Mouse (Mus musculus) stomach, postnatal 0 days (tissue): ENCODE results near the gene Ubxn10. TPM values are rescaled to one million over a fixed set of nuclear protein-coding genes. Genes with fewer than 3 reads are reported as not detected.

Source experiments
- ATAC-seq: fragments of 200-750 bp; cut with Nextera tagmentation; 2 replicates; pipeline ENCODE4 v1.8.0; 2017; ENCODE audit not compliant: low FRiP score, low TSS enrichment
- DNase-seq: peaks from one replicate; pipeline ENCODE4 v3.0.0-alpha.2; 2016; ENCODE audit warnings: low spot score
- H3K27ac ChIP-seq: fragments of 300-500 bp; sonication (generic); replicated peaks from 2 replicates; pipeline ENCODE4 v1.5.1; 2014; ENCODE audit warnings: mild to moderate bottlenecking, control low read depth
- H3K27me3 ChIP-seq: fragments of 300-500 bp; sonication (generic); 2 replicates; pipeline ENCODE4 v1.6.1; 2014; ENCODE audit warnings: low read length; ENCODE audit not compliant: control insufficient read depth, insufficient read depth
- H3K36me3 ChIP-seq: fragments of 300-500 bp; sonication (generic); 2 replicates; pipeline ENCODE4 v1.6.1; 2014; ENCODE audit warnings: low read length, mixed read lengths; ENCODE audit not compliant: control insufficient read depth, insufficient read depth
- H3K4me1 ChIP-seq: fragments of 300-500 bp; sonication (generic); replicated peaks from 2 replicates; pipeline ENCODE4 v1.6.1; 2014; ENCODE audit warnings: antibody characterized with exemption; ENCODE audit not compliant: control insufficient read depth, insufficient read depth
- H3K4me2 ChIP-seq: fragments of 300-500 bp; sonication (generic); replicated peaks from 2 replicates; pipeline ENCODE4 v1.6.1; 2014; ENCODE audit warnings: low read depth, mild to moderate bottlenecking, control low read depth, moderate library complexity
- H3K4me3 ChIP-seq: fragments of 300-500 bp; sonication (generic); 2 replicates; pipeline ENCODE4 v1.5.1; 2014; ENCODE audit warnings: low read depth, low read length, control low read depth
- H3K9ac ChIP-seq: fragments of 300-500 bp; sonication (generic); 2 replicates; pipeline ENCODE4 v1.6.1; 2014; ENCODE audit warnings: mild to moderate bottlenecking, low read length, control low read depth, mixed read lengths
- H3K9me3 ChIP-seq: fragments of 300-500 bp; sonication (generic); 2 replicates; pipeline ENCODE4 v1.6.1; 2016; ENCODE audit warnings: low read length; ENCODE audit not compliant: control insufficient read depth
- CTCF ChIP-seq: IDR thresholded peaks from 2 replicates; pipeline ENCODE4 v1.5.1; 2016; ENCODE audit warnings: antibody characterized with exemption, low read depth, mild to moderate bottlenecking, moderate library complexity
- EP300 ChIP-seq: optimal IDR thresholded peaks from 2 replicates; pipeline ENCODE3; 2016; ENCODE audit warnings: antibody characterized with exemption
- WGBS: fragments of 180-500 bp; shearing (Covaris S2); extraction: QIAGEN DNeasy Blood & Tissue Kit; methylation state at CpG from one replicate; pipeline ENCODE4 v1.1.7; 2014; 5-methylcytosine and 5-hydroxymethylcytosine counted together
- polyA plus RNA-seq: library from polyadenylated mRNA; unstranded; fragments of >200 nt; fragmentation: Nextera tagmentation; extraction: Ambion mirVana; gene quantifications from 2 replicates; pipeline ENCODE4 v1.2.1, GENCODE M21; 2015

Ubxn10 gene
- polyA plus RNA-seq, 1 experiment from 2014 or later: 0.64 TPM

DNA sequence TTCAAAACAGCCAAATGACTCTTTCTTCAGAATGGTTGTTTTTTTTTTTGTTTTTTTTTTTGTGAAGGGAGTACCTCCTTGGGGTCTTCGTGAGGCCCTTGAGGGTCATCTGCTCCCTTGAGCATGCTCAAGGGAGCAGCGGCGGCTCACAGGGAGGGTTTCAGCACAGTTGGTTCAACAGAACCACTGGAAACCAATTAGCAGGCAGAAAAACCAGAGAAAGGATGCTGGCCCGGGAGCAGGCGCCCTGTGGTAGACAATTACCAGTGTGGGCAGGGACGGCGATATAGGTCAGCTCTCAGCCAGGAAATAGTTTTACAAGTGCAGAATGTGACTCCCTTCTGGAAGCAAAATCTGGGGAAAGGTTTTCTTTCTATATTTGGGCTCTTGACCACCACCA lies 33.4 kb downstream of the Ubxn10 start:
- TF ChIP-seq EP300 (no peak), CTCF (no peak)
- no peak overlapping the region for H3K4me2 ChIP-seq
- no peak overlapping the region for H3K9ac ChIP-seq
- H3K4me1 ChIP-seq: no peaks in the 10 kb centered on the region
- no peaks in the 10 kb centered on the region for H3K36me3 ChIP-seq
- ATAC-seq (no peak), DNase-seq (no peak)
- WGBS: 67% methylated on average over 7 of the region's 7 CpGs
- H3K27me3 ChIP-seq: no peaks in the 10 kb centered on the region
- no peak overlapping the region for H3K27ac ChIP-seq
- no peaks in the 10 kb centered on the region for H3K9me3 ChIP-seq
- no peak overlapping the region for H3K4me3 ChIP-seq

DNA sequence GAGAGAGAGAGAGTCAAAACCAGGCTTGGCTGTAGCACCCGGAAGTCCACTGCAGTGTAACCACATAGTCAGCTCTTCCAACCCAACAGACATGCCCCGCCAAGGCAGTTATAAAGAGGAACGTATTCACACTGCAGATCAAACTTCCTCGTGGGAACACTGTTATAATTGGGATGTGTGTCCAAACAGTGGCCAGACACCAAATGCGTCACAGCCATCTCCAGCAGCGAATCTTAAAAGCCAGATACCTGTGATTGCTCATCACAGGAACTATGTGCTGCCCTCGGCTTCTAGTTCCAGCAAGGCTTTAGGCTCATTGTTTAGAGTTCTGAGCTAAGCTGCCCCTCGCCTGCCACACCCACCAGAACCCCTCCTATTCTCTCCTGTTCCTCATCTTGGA lies 34.4 kb downstream of the Ubxn10 start:
- H3K4me2 ChIP-seq: no peak overlapping the region
- H3K36me3 ChIP-seq: no peaks in the 10 kb centered on the region
- TF ChIP-seq EP300: no peak
- no peak for TF ChIP-seq CTCF
- ATAC-seq (no peak), DNase-seq (no peak)
- no peaks in the 10 kb centered on the region for H3K4me1 ChIP-seq
- H3K9me3 ChIP-seq: no peaks in the 10 kb centered on the region
- no peak overlapping the region for H3K9ac ChIP-seq
- 58% methylated on average over 8 of the region's 8 CpGs for WGBS
- no peak overlapping the region for H3K4me3 ChIP-seq
- H3K27me3 ChIP-seq: no peaks in the 10 kb centered on the region
- no peak overlapping the region for H3K27ac ChIP-seq

DNA sequence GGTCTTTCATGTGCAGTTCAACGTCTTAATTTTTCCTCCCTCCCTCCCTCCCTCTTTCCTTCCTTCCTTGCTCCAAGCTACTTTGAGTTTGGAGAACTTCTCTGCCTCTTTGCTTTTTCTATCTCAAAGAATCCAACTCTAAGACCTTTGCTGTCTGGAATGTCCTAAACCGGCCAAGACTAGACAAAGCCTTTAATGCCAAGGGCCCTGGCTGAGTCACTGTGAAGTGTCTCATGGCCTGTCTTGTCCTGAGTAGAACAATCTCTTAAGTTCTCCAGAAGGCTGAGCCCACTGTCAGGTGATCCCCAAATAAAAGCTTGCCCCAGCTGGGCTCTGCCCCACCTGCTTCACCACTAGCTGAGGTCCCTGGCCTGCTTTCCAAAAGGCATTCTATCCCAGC lies 34.9 kb downstream of the Ubxn10 start:
- Histone ChIP-seq H3K4me3 (no peak overlapping the region), H3K4me1 (no peaks in the 10 kb centered on the region), H3K36me3 (no peaks in the 10 kb centered on the region), H3K4me2 (no peak overlapping the region), H3K9me3 (no peaks in the 10 kb centered on the region), H3K27ac (no peak overlapping the region), H3K27me3 (no peaks in the 10 kb centered on the region), H3K9ac (no peak overlapping the region)
- ATAC-seq (no peak), DNase-seq (no peak)
- TF ChIP-seq CTCF (no peak), EP300 (no peak)
- 58% methylated on average over 2 of the region's 2 CpGs for WGBS

DNA sequence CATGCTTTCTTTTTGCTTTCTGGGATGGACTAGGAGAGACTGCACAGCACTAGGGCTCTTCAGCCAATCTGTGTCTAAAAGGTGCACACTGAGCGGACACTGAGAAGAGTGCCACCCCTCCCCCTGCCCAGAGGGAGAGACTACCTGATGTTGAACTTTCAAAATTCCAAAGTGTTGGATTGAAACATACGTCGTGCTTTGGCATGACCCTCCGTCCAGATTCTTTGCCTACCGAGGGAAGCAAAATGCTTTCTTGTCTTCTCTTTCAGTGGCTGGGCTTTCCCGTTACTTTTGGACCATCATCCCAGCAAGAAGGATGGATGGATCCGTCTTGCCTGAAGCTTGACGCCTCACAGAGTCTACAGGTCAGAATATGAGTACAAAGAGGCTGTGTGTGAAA lies 35.9 kb downstream of the Ubxn10 start:
- DNase-seq: no peak
- H3K27ac ChIP-seq: no peak overlapping the region
- ATAC-seq: no peak
- H3K4me2 ChIP-seq: no peak overlapping the region
- H3K4me3 ChIP-seq: no peak overlapping the region
- H3K27me3 ChIP-seq: no peaks in the 10 kb centered on the region
- no peaks in the 10 kb centered on the region for H3K4me1 ChIP-seq
- no peak for TF ChIP-seq EP300
- no peak for TF ChIP-seq CTCF
- no peaks in the 10 kb centered on the region for H3K36me3 ChIP-seq
- 63% methylated on average over 8 of the region's 8 CpGs for WGBS
- H3K9me3 ChIP-seq: no peaks in the 10 kb centered on the region
- no peak overlapping the region for H3K9ac ChIP-seq

DNA sequence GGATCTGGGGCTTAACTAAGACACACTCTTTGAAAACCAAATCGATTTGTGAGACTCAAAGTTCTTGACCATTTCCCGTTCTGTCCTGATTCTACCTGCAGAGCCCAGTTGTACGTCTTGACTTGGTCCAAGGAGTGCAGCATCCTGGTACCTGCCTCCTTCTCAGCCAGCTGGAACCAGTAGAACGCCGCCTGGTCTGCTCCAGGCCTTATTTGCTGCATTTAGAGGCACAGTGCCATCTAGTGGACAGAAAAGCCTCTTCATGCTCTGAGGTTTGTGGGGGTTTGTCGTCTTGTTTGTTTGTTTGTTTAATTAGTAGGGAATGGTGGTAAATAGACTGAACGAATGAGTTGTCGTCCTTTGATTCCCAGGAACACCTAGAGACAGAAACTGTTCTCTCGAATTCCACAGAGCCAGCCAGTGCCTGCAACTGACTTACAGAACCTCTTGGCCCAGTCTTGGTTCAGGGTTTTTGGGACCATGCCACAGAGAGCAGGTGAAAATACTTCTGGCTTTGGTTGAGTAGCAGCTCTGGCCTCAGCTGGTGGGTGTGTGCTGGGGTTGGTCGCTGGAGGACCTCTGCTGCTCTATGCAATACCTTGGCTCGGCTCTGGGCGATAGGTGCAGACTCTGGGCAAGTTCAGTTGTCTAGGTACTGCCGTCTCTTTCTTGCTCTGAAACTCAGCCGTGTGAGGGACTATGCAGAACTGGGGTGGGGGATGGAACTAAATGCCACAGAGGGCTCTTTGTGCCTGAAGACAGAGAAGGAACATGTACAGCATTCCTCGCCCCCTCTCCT lies 36.6 kb downstream of the Ubxn10 start:
- TF ChIP-seq EP300 (no peak), CTCF (peak; percentile 95)
- no peak overlapping the region for H3K4me3 ChIP-seq
- no peak overlapping the region for H3K9ac ChIP-seq
- no peak overlapping the region for H3K4me2 ChIP-seq
- DNase-seq (peak; percentile 54), ATAC-seq (peak; percentile 53; the same call in 1 of the 2 replicates)
- WGBS: 22% methylated on average over 15 of the region's 15 CpGs
- H3K9me3 ChIP-seq: no peaks in the 10 kb centered on the region
- no peaks in the 10 kb centered on the region for H3K27me3 ChIP-seq
- H3K4me1 ChIP-seq: no peaks in the 10 kb centered on the region
- no peak overlapping the region for H3K27ac ChIP-seq
- H3K36me3 ChIP-seq: no peaks in the 10 kb centered on the region

DNA sequence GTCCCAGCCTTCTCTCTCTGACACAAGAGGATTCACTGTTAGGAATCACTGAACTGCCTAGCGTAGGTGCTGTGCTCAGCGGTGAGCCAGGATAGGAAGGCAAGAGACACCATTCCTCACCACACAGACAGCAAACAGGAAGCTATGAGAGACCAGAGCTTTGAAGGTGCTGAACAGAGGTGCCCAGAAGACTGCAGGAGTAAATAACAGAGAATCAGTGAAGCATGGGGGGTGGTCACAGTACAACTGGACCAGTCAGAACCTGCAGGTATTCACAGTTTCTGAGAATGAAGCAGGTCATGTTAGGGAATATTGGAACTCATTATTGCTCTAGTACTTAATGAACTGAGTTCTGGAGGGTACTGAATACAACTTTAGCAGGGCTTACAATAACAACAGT lies 38.7 kb downstream of the Ubxn10 start:
- no peaks in the 10 kb centered on the region for H3K9me3 ChIP-seq
- no peaks in the 10 kb centered on the region for H3K27me3 ChIP-seq
- no peak overlapping the region for H3K4me3 ChIP-seq
- TF ChIP-seq EP300 (no peak), CTCF (no peak)
- ATAC-seq: no peak
- no peaks in the 10 kb centered on the region for H3K36me3 ChIP-seq
- no peak overlapping the region for H3K9ac ChIP-seq
- H3K4me1 ChIP-seq: no peaks in the 10 kb centered on the region
- WGBS: 52% methylated on average over 2 of the region's 2 CpGs
- no peak overlapping the region for H3K4me2 ChIP-seq
- no peak overlapping the region for H3K27ac ChIP-seq
- no peak for DNase-seq
